Mouse (Mus musculus) layer of hippocampus, adult 9-10 months (tissue): ENCODE measurements around the gene Zscan5b.
"Not testable (repeated sequence)": the region's sequence is repeated elsewhere in the genome, so short reads cannot be mapped to it uniquely, and the experiment has no call there.

Source experiments
- DNase-seq: peaks from one replicate; pipeline ENCODE4 v3.0.0; 2022; ENCODE audit warnings: low spot score

Zscan5b gene

GRCm38 (mm10) chr7:6221978-6222377 is at the start of gene Zscan5b:
Gene Zscan5b (plus strand): TSS chr7:6222278.
- DNase-seq: no peak

- no peak for DNase-seq
These were observed 49.3 kb upstream of the Zscan5b start for GRCm38 (mm10) chr7:6172674-6173244.

GRCm38 (mm10) chr7:6173872-6174271 is 48.2 kb upstream of the Zscan5b start:
- DNase-seq: no peak

- not testable (repeated sequence) for DNase-seq
These were observed 47.6 kb upstream of the Zscan5b start for GRCm38 (mm10) chr7:6174365-6174987.

GRCm38 (mm10) chr7:6179013-6179412 is 43.1 kb upstream of the Zscan5b start:
- DNase-seq: no peak

- no peak for DNase-seq
These were observed 39.2 kb upstream of the Zscan5b start for GRCm38 (mm10) chr7:6182882-6183281.

GRCm38 (mm10) chr7:6183802-6184201 is 38.3 kb upstream of the Zscan5b start:
- DNase-seq: no peak

GRCm38 (mm10) chr7:6184521-6184920 is 37.6 kb upstream of the Zscan5b start:
- no peak for DNase-seq

- no peak for DNase-seq
These were observed 36.7 kb upstream of the Zscan5b start for GRCm38 (mm10) chr7:6185391-6185790.

GRCm38 (mm10) chr7:6186176-6186575 is 35.9 kb upstream of the Zscan5b start:
- no peak for DNase-seq

- DNase-seq: no peak
These were observed 35.3 kb upstream of the Zscan5b start for GRCm38 (mm10) chr7:6186756-6187155.

- no peak for DNase-seq
These were observed 32.5 kb upstream of the Zscan5b start for GRCm38 (mm10) chr7:6189542-6189941.

GRCm38 (mm10) chr7:6191376-6191775 is 30.7 kb upstream of the Zscan5b start:
- DNase-seq: peak; percentile 85

- DNase-seq: no peak
These were observed 27.9 kb upstream of the Zscan5b start for GRCm38 (mm10) chr7:6194129-6194528.

- no peak for DNase-seq
These were observed 26.3 kb upstream of the Zscan5b start for GRCm38 (mm10) chr7:6195777-6196176.

- DNase-seq: no peak
These were observed 25.3 kb upstream of the Zscan5b start, which contains the start of gene Galp for GRCm38 (mm10) chr7:6196790-6197189. Gene Galp (plus strand): TSS chr7:6197090.

GRCm38 (mm10) chr7:6204200-6204599 is 17.9 kb upstream of the Zscan5b start:
- DNase-seq: no peak

- DNase-seq: no peak
These were observed 8.9 kb upstream of the Zscan5b start for GRCm38 (mm10) chr7:6213144-6213543.

GRCm38 (mm10) chr7:6214691-6215090 is 7.4 kb upstream of the Zscan5b start:
- not testable (repeated sequence) for DNase-seq

GRCm38 (mm10) chr7:6220147-6220546 is 1.9 kb upstream of the Zscan5b start:
- no peak for DNase-seq

GRCm38 (mm10) chr7:6228491-6228890 is 6.4 kb downstream of the Zscan5b start:
- not testable (repeated sequence) for DNase-seq

- DNase-seq: no peak
These were observed 17.7 kb downstream of the Zscan5b start for GRCm38 (mm10) chr7:6239787-6240186.

- not testable (repeated sequence) for DNase-seq
These were observed 18.9 kb downstream of the Zscan5b start for GRCm38 (mm10) chr7:6240841-6241425.
